Mouse (Mus musculus) stomach, embryonic 15.5 days (tissue): ENCODE data around the gene Cdc45. TPM values are rescaled to one million over a fixed set of nuclear protein-coding genes. Genes with fewer than 3 reads are reported as not detected.

Source experiments
- ATAC-seq: fragments of 200-750 bp; cut with Nextera tagmentation; 2 replicates; pipeline ENCODE4 v1.8.0; 2017; ENCODE audit warnings: low read depth, moderate number of reproducible peaks, moderate TSS enrichment; ENCODE audit not compliant: insufficient read depth, low FRiP score
- H3K27ac ChIP-seq: fragments of 300-500 bp; sonication (generic); 2 replicates; pipeline ENCODE4 v1.5.1; 2015; ENCODE audit warnings: mild to moderate bottlenecking, inconsistent platforms
- H3K27me3 ChIP-seq: fragments of 300-500 bp; sonication (generic); replicated peaks from 2 replicates; pipeline ENCODE4 v1.6.1; 2015; ENCODE audit warnings: inconsistent platforms
- H3K36me3 ChIP-seq: fragments of 300-500 bp; sonication (generic); 2 replicates; pipeline ENCODE4 v1.6.1; 2015; ENCODE audit warnings: inconsistent platforms
- H3K4me1 ChIP-seq: fragments of 300-500 bp; sonication (generic); 2 replicates; pipeline ENCODE4 v1.6.1; 2015; ENCODE audit warnings: inconsistent platforms
- H3K4me2 ChIP-seq: fragments of 300-500 bp; sonication (generic); 2 replicates; pipeline ENCODE4 v1.6.1; 2015; ENCODE audit warnings: mild to moderate bottlenecking, inconsistent platforms
- H3K4me3 ChIP-seq: fragments of 300-500 bp; sonication (generic); replicated peaks from 2 replicates; pipeline ENCODE4 v1.5.1; 2015; ENCODE audit warnings: inconsistent platforms
- H3K9ac ChIP-seq: fragments of 300-500 bp; sonication (generic); 2 replicates; pipeline ENCODE4 v1.6.1; 2015; ENCODE audit warnings: inconsistent platforms
- H3K9me3 ChIP-seq: fragments of 300-500 bp; sonication (generic); 2 replicates; pipeline ENCODE4 v1.6.1; 2016; ENCODE audit warnings: inconsistent platforms
- WGBS: fragments of 180-500 bp; shearing (Covaris S2); methylation state at CpG from one replicate; pipeline ENCODE4 v1.1.7; 2015; 5-methylcytosine and 5-hydroxymethylcytosine counted together
- polyA plus RNA-seq: library from polyadenylated mRNA; unstranded; fragments of >200 nt; fragmentation: Nextera tagmentation; extraction: Ambion mirVana; gene quantifications from 2 replicates; pipeline ENCODE4 v1.2.1, GENCODE M21; 2015

The Cdc45 gene
- polyA plus RNA-seq, 1 experiment from 2014 or later = 39.6 TPM

DNA sequence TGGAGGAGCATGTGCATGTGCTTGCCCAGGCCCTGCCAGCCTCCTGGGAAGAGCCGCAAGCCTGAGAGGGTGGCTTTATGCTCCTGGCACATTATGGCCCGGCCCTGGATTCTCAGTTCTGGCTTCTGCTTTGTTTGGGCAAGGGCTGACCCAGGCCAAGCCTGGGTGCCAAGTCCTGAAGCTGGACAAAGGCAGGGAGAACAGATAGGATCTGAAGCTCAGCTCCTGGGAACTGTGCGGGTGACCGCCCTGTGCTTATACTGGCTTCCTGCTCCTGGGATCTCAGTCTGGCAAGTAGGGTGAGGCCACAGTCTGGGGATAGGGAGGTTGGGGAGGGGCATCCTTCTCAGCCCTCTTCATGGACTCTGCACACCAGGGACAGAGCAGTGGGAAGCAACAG lies 50.1 kb downstream of the Cdc45 start:
- 90% methylated on average over 4 of the region's 4 CpGs for WGBS
- H3K4me1 ChIP-seq = no peaks in the 10 kb centered on the region
- ATAC-seq = no peak
- no peak overlapping the region for H3K9ac ChIP-seq
- no peaks in the 10 kb centered on the region for H3K9me3 ChIP-seq
- no peak overlapping the region for H3K27ac ChIP-seq
- no peaks in the 10 kb centered on the region for H3K27me3 ChIP-seq
- no peak overlapping the region for H3K4me2 ChIP-seq
- no peak overlapping the region for H3K4me3 ChIP-seq
- no peaks in the 10 kb centered on the region for H3K36me3 ChIP-seq

DNA sequence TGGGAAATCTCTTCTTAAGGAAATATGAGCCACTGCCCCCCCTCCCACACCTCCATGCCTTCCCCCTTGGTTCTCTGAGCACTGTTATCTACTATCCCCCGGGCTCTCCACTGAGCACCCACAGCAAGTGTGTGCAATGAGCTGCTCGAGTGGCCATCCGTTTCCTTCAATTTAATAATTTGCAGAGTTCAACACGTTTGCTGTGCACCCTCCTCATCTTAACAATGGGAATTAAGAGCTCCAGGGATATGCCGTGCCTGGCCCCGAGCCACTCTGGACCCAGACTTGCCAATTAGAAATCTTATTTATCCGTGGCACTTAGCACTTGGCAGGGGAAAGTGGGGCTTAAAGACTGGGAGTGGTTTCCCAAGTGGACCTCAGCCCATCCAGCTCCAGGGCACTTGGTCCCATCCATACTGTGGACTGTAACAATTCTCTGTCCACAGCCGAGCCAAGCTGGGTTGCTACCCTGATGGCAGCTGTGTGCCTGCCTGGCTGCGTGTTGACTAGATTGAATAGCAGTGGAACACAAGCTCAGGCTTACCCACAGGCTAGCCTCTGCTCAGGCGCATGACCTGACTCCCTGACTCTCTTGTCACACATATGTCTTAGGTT lies 59.8 kb downstream of the Cdc45 start:
- no peak for ATAC-seq
- Histone ChIP-seq H3K9me3 (no peaks in the 10 kb centered on the region), H3K4me3 (no peak overlapping the region), H3K27me3 (no peaks in the 10 kb centered on the region), H3K36me3 (no peaks in the 10 kb centered on the region), H3K9ac (no peak overlapping the region), H3K27ac (no peak overlapping the region), H3K4me2 (no peak overlapping the region), H3K4me1 (no peaks in the 10 kb centered on the region)
- 75% methylated on average over 10 of the region's 10 CpGs for WGBS

DNA sequence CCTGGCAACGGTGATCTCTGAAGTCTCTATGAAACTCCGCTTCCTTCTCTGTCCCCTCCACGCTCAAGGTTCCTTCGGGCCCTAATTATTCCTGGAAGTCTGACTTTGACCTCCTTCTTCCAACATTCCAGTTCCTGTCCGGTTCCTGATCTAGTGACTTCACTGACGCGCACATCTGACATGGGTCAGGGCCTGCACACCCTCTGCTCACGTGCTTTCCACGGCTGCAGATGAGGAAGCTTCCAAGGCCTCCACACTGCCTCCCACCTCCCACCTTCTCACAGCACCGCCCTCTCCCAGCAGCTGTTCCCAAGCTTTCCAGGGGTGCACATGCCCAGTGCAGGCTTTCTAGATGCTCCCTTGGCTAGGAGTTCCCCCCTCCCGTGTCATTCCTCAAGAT lies 60.7 kb downstream of the Cdc45 start:
- ATAC-seq = no peak
- no peak overlapping the region for H3K27ac ChIP-seq
- no peak overlapping the region for H3K4me3 ChIP-seq
- H3K4me1 ChIP-seq = no peaks in the 10 kb centered on the region
- H3K36me3 ChIP-seq = no peaks in the 10 kb centered on the region
- H3K9me3 ChIP-seq = no peaks in the 10 kb centered on the region
- no peak overlapping the region for H3K4me2 ChIP-seq
- no peak overlapping the region for H3K9ac ChIP-seq
- 68% methylated on average over 11 of the region's 11 CpGs for WGBS
- no peaks in the 10 kb centered on the region for H3K27me3 ChIP-seq

DNA sequence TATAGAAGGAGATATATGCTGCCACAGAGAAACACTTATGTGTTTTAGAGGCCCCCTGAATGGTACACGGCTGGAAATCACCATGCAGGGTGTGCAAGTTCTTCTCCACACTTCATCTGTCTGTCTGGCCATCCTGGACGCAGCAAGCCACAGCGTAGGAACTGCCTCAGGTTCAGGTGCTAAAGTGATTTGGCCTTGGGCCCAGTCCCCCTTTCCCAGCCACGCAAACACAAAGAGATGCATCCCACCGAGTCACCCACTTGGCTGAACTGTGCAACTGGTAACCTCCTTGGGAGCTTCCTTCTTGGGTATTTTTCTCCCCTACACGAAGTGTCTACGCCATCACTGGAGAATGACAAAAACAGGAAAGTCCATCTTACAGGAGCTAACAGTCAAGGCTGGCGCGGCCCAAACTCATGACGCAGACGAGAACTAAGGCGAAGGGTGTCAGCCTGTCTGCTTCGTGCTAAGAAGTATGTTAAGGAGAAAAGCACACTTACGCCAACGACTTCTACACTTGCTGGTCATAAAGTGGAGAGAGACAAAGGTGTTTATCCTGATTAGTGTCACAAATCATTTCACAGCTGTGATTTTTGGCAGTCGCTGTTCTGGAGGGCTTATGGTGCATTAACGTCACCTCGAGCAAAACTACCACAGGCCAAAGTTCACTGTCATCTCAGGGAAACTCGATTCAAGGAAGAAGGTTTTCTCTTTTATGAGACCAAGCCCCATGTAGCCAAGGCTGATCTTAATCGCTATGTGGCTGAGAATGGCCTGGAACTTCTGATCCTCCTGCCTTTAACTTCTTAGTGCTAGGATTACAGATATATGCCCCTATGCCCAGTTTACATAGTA lies 65.3 kb downstream of the Cdc45 start:
- 67% methylated on average over 20 of the region's 20 CpGs for WGBS

DNA sequence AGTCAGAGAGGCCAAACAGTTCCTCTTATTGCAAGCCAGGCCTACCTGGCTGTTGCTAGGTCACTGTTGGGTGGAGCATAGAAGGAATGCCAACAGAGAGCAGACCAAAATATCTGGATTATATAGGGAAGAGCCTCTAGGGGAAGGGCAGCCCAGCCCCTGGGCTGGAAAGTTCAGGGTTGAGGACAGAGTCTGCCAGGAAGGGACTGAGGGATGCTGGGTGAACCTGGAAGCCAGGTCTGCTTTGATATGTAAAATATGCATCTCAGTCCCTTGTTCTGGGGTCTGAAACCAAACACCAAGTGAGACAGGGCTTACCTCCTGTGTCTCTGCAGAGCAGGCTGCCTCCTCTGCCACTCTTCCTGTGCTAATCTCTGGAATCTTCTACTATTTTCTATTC lies 73.5 kb downstream of the Cdc45 start:
- H3K36me3 ChIP-seq = no peaks in the 10 kb centered on the region
- H3K9ac ChIP-seq = no peak overlapping the region
- no peaks in the 10 kb centered on the region for H3K27me3 ChIP-seq
- no peak overlapping the region for H3K4me2 ChIP-seq
- ATAC-seq = no peak
- 0 out of 2 replicates have a peak, but pooled peaks cover 1% of the 10 kb centered on the region for H3K4me1 ChIP-seq
- H3K27ac ChIP-seq = no peak overlapping the region
- H3K9me3 ChIP-seq = no peaks in the 10 kb centered on the region
- no peak overlapping the region for H3K4me3 ChIP-seq

More for the DNA sequence above, 65.3 kb downstream of the Cdc45 start:
- H3K9ac ChIP-seq = no peak overlapping the region
- no peaks in the 10 kb centered on the region for H3K27me3 ChIP-seq
- ATAC-seq = no peak
- H3K4me1 ChIP-seq = no peaks in the 10 kb centered on the region
- no peak overlapping the region for H3K4me3 ChIP-seq
- no peak overlapping the region for H3K4me2 ChIP-seq
- H3K9me3 ChIP-seq = no peaks in the 10 kb centered on the region
- no peaks in the 10 kb centered on the region for H3K36me3 ChIP-seq
- no peak overlapping the region for H3K27ac ChIP-seq

DNA sequence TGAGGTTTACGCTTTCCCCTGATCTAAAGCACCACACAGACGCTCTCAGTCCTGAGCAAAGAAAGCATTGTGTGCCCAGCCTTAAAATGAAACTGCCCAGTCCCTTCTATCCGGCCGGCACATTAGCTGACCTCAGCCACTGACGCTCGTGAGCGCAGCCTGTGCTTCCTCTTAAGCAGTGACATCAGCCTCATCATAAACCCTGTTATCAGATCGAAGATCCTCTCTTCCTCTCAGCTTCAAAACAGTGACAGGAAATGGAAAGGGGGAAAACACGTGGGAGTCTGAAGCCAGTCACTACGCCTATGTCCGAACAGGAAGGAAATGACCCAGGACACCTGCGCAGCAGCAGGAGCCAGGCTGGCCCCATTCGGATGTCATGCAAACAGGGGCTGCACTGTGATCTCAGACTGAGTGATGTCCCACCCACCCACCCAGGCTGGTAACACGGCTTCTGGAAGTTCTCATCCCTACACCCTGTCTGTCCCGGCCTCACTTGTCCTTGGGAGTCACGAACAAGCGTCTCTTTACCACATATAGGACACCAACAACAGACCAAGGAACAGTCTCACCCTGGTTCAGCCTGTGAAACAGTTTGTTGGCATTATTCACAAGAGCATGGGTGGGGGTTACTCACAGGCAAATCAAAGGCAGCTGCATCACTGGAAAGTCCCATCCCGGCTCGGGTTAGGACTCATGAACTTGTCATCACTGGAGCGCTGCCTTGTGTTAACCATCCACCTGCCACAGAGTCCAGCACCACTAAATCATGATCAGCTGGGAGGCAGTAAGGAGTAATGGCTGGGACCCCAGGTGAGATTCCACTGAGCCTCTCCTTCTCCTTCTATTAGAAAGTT lies 78.5 kb downstream of the Cdc45 start:
- H3K27me3 ChIP-seq = no peaks in the 10 kb centered on the region
- H3K9ac ChIP-seq = no peak overlapping the region
- H3K4me1 ChIP-seq = 0 out of 2 replicates have a peak, but pooled peaks cover 4% of the 10 kb centered on the region
- 0 out of 2 replicates have a peak overlapping the region, but pooled peaks have one; percentile 13 for H3K27ac ChIP-seq
- H3K9me3 ChIP-seq = no peaks in the 10 kb centered on the region
- H3K4me2 ChIP-seq = peak overlapping the region; percentile 17; the same call in 1 of the 2 replicates
- H3K36me3 ChIP-seq = no peaks in the 10 kb centered on the region
- no peak overlapping the region for H3K4me3 ChIP-seq
- WGBS = 44% methylated on average over 20 of the region's 20 CpGs
- peak; percentile 14; the same call in 1 of the 2 replicates for ATAC-seq

DNA sequence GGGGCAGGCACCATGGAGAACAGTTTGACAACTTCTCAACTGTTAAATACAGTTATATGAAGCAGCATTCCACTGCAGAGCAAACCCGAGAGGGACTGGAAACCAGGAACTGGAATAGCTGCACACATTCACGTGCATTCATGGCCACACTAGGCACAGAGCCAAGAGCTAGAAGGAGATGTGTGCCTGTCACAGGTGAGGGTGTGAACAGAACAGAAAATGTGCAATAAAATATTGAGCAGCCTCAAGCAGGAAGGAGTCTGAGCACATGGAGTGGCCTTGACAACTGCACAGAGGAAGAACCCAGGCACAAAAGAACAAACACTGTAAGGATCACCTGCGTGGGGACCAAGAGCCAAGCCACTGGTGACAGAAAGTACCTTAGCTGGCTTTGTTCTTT lies 81.1 kb downstream of the Cdc45 start:
- ATAC-seq = no peak
- 62% methylated on average over 3 of the region's 3 CpGs for WGBS

More for the DNA sequence above, 81.1 kb downstream of the Cdc45 start:
- H3K36me3 ChIP-seq = no peaks in the 10 kb centered on the region
- no peaks in the 10 kb centered on the region for H3K27me3 ChIP-seq
- H3K4me2 ChIP-seq = no peak overlapping the region
- H3K4me1 ChIP-seq = 0 out of 2 replicates have a peak, but pooled peaks cover 4% of the 10 kb centered on the region
- no peak overlapping the region for H3K27ac ChIP-seq
- H3K4me3 ChIP-seq = no peak overlapping the region
- H3K9ac ChIP-seq = no peak overlapping the region
- no peaks in the 10 kb centered on the region for H3K9me3 ChIP-seq

Other genes with a start within 250 kb of the Cdc45 start
- 0.85 and 1.1 TPM in 2 replicates for gene Tbx1, start 221.3 kb downstream of the Cdc45 start, polyA plus RNA-seq
- gene Gp1bb, start 189.6 kb downstream of the Cdc45 start, polyA plus RNA-seq = 1.3 and 1.6 TPM in 2 replicates
- gene Gm49601, start 185.6 kb downstream of the Cdc45 start, polyA plus RNA-seq = 2.6 and 3.4 TPM in 2 replicates
- 21.7 and 22.9 TPM in 2 replicates for gene Sept5, start 182.0 kb downstream of the Cdc45 start, polyA plus RNA-seq
- 27.0 and 30.9 TPM in 2 replicates for gene Cldn5, start 35.1 kb downstream of the Cdc45 start, polyA plus RNA-seq
- 77.9 and 86.6 TPM in 2 replicates for gene Ufd1, start 208 bp downstream of the Cdc45 start, polyA plus RNA-seq
- 45.2 and 53.6 TPM in 2 replicates for gene 2510002D24Rik, start 24.6 kb upstream of the Cdc45 start, polyA plus RNA-seq
- gene Gm28539, start 24.6 kb upstream of the Cdc45 start, polyA plus RNA-seq = not detected in 2 replicates
- 97.6 and 105 TPM in 2 replicates for gene Mrpl40, start 64.9 kb upstream of the Cdc45 start, polyA plus RNA-seq
- gene Hira, start 65.0 kb upstream of the Cdc45 start, polyA plus RNA-seq = 13.4 and 13.5 TPM in 2 replicates